Mouse (Mus musculus): Measurements from ENCODE around the gene Rplp2.

GRCm38 (mm10) chr7:141458661-141459060 lies 11.5 kb downstream of the Rplp2 start:
- TF ChIP-seq TAL1 (IDR thresholded peaks at IDR 0.05; ENCODE audit: low read length) (no peak), GATA1 (IDR thresholded peaks at IDR 0.05; ENCODE audit: low read length) (no peak)
